Mouse (Mus musculus) forebrain, postnatal 0 days (tissue): ENCODE measurements around the gene March9. TPM values are rescaled to one million over a fixed set of nuclear protein-coding genes. Genes with fewer than 3 reads are reported as not detected.

ENCODE experiments used
- ATAC-seq: fragments of 200-750 bp; cut with Nextera tagmentation; 2 replicates; pipeline ENCODE4 v1.8.0; 2017; ENCODE audit warnings: mild to moderate bottlenecking, moderate library complexity
- DNase-seq: peaks from one replicate; pipeline ENCODE4 v3.0.0-alpha.2; 2015
- H3K27ac ChIP-seq: fragments of 300-500 bp; sonication (generic); 2 replicates; pipeline ENCODE4 v1.5.1; 2014; ENCODE audit warnings: low read depth, mild to moderate bottlenecking, antibody characterized with exemption, low read length, moderate library complexity, mixed read lengths
- H3K27me3 ChIP-seq: fragments of 300-500 bp; sonication (generic); 2 replicates; pipeline ENCODE4 v1.6.1; 2014; ENCODE audit warnings: mild to moderate bottlenecking, low read length, mixed read lengths; ENCODE audit not compliant: insufficient read depth
- H3K36me3 ChIP-seq: fragments of 300-500 bp; sonication (generic); 2 replicates; pipeline ENCODE4 v1.6.1; 2014; ENCODE audit warnings: mild to moderate bottlenecking, moderate library complexity; ENCODE audit not compliant: insufficient read depth
- H3K4me1 ChIP-seq: fragments of 300-500 bp; sonication (generic); 2 replicates; pipeline ENCODE4 v1.6.1; 2014; ENCODE audit warnings: antibody characterized with exemption; ENCODE audit not compliant: insufficient read depth
- H3K4me2 ChIP-seq: fragments of 300-500 bp; sonication (generic); 2 replicates; pipeline ENCODE4 v1.6.1; 2014; ENCODE audit warnings: low read depth, mild to moderate bottlenecking, moderate library complexity
- H3K4me3 ChIP-seq: fragments of 300-500 bp; sonication (generic); 2 replicates; pipeline ENCODE4 v1.5.1; 2014; ENCODE audit warnings: low read depth, low read length, mixed read lengths
- H3K9ac ChIP-seq: fragments of 300-500 bp; sonication (generic); 2 replicates; pipeline ENCODE4 v1.6.1; 2014; ENCODE audit warnings: mild to moderate bottlenecking
- H3K9me3 ChIP-seq: fragments of 300-500 bp; sonication (generic); 2 replicates; pipeline ENCODE4 v1.6.1; 2016; ENCODE audit warnings: low read length
- CTCF ChIP-seq: sonication (generic); IDR thresholded peaks from 2 replicates; pipeline ENCODE4 v1.5.1; 2016; ENCODE audit warnings: antibody characterized with exemption, control low read depth, low read depth
- WGBS: fragments of 180-500 bp; shearing (Covaris S2); extraction: QIAGEN DNeasy Blood & Tissue Kit; methylation state at CpG from one replicate; pipeline ENCODE4 v1.1.7; 2014; 5-methylcytosine and 5-hydroxymethylcytosine counted together
- polyA plus RNA-seq: library from polyadenylated mRNA; unstranded; fragments of >200 nt; fragmentation: Nextera tagmentation; extraction: Ambion mirVana; gene quantifications from 2 replicates; pipeline ENCODE4 v1.2.1, GENCODE M21; 2015
- total RNA-seq: library from RNA; depleted of rRNA; stranded (reverse); fragments of >200 nt; gene quantifications from 2 replicates; pipeline ENCODE4 v1.2.3, GENCODE M21; 2014

Gene March9
- total and polyA plus RNA-seq, 2 experiments from 2014 or later: 7.9 to 75.8 TPM

DNA sequence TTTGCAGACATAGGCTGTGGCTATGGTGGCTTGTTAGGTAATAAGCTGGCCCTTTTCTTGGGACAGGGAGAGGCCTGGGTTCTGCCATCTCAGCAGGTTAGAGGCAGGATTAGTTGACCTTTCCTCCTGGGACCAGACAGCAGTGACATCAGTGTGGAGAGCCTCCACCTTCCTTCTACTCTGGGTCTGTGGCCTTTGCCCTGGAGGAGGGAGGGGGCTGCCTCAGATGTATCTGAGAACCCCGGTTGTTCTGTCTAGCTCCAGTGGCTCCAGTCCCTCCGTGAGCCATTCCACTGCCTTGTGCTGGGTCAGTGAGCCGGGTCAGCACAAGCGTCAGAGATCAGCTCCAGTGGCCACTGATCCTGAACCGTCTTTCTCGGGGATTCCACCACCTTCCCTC lies 16.8 kb downstream of the March9 start:
- DNase-seq: no peak
- no peak overlapping the region for H3K9ac ChIP-seq
- no peak overlapping the region for H3K4me3 ChIP-seq
- whole genome bisulfite sequencing: 87% methylated on average over 6 of the region's 6 CpGs
- peaks cover 6% of the 10 kb centered on the region for H3K4me1 ChIP-seq
- no peak overlapping the region for H3K27ac ChIP-seq
- no peak for TF ChIP-seq CTCF
- no peaks in the 10 kb centered on the region for H3K9me3 ChIP-seq
- 0 out of 2 replicates have a peak, but pooled peaks cover 3% of the 10 kb centered on the region for H3K36me3 ChIP-seq
- no peak overlapping the region for H3K4me2 ChIP-seq
- H3K27me3 ChIP-seq: peaks cover 5% of the 10 kb centered on the region; the same call in 1 of the 2 replicates
- ATAC-seq: no peak

DNA sequence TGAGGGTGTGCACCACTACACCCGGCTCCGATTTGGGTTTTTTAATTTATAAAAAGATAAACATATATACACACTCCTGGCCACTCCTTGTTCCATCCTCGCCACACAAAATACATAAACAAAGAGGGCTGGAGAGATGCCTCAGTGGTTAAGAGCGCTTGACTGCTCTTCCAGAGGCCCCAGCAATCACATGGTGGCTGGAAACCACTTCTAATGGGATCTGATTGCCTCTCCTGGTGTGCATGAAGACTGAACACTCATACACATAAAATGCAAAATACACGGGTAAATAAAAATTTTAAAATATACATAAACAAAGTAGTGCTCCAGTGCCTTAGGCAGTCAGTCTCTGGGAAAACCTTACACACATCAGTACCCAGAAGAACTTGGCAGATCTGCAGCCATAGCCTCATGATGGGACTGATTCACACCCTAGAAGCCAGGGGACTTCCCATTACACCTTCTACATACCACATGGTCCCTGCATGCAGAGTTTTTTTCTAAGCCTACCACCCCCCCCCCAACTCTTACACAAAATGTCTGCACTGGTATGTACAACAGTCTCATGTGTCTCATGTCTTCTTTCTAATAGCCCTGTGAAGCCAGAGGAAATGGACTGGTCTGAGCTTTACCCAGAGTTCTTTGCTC lies 17.4 kb downstream of the March9 start:
- Histone ChIP-seq H3K9me3 (no peaks in the 10 kb centered on the region), H3K4me1 (peaks cover 6% of the 10 kb centered on the region), H3K9ac (peak overlapping the region; percentile 57), H3K27me3 (no peaks in the 10 kb centered on the region), H3K4me3 (peak overlapping the region; percentile 76), H3K4me2 (peak overlapping the region; percentile 97), H3K36me3 (0 out of 2 replicates have a peak, but pooled peaks cover 3% of the 10 kb centered on the region), H3K27ac (no peak overlapping the region)
- no peak for DNase-seq
- WGBS: 16% methylated on average over 5 of the region's 5 CpGs
- TF ChIP-seq CTCF: no peak
- no peak for ATAC-seq

DNA sequence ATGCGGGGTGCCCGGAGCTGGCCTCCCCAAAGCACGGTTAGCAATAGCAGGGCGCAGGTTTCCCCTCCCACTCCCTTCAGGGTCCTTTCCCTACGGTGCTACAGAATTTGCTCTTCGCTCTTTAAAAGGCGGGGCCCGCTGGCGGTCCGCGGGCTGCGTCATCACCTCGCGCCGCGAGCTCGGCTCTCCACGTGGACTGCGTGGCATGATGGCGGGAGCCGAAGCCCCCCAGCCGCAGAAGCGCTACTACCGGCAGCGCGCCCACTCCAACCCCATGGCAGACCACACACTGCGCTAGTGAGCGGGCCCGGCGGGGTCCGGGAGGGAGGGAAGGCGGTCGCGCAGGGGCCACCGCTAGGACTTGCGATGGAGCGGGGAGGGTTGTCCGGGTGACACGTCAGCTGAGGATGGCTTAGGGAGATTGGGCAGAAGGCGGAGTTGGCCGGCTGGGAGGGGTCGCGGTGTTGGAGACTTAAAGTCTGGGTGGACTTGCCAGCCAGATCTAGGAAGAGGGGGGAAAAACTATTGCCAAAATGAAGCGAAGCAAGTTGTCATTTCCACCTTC lies 18.1 kb downstream of the March9 start:
- Histone ChIP-seq H3K4me1 (peaks cover 6% of the 10 kb centered on the region), H3K27ac (no peak overlapping the region; the same call in 1 of the 2 replicates), H3K4me3 (peak overlapping the region; percentile 76), H3K9me3 (no peaks in the 10 kb centered on the region), H3K36me3 (0 out of 2 replicates have a peak, but pooled peaks cover 3% of the 10 kb centered on the region), H3K4me2 (peak overlapping the region; percentile 97), H3K9ac (peak overlapping the region; percentile 57), H3K27me3 (no peaks in the 10 kb centered on the region)
- DNase-seq (peak; percentile 96), ATAC-seq (peak; percentile 94)
- 1% methylated on average over 44 of the region's 44 CpGs for WGBS
- peak; percentile 17; the same call in 1 of the 2 replicates for TF ChIP-seq CTCF

DNA sequence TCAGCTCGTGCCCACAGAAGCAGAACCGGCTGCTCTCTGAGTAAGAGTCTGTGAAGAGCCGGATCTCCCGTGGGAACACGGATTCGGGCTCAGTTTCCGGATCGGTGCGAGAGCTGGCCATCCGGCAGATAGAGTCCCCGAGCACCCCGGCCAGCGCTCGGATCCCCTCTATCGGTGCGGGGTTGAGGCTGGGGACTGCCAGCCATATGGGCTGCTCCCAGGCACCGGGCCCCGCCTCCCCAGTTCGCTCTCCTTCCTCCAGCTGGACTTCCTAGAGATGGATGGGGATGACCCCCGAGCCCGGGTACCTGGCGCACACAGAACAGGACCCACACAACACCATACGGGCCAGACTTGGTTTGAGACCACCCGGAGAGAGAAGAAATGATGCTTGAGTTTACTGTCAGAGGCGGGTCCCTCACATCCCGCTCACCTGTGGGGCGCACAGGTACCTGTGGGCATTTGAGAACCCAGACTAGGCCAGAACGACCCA lies 18.7 kb downstream of the March9 start, which contains the start of the genes Mettl1 and Eef1akmt3:
Gene Mettl1 (plus strand): TSS at position 141 of the 493 bp plus-strand sequence.
Gene Eef1akmt3 (minus strand): TSS at position 240 of the 493 bp plus-strand sequence.
- peak within 1 kb of the TSS; percentile 76 for H3K4me3 ChIP-seq
- 0 out of 2 replicates have a peak, but pooled peaks cover 3% of the 10 kb centered on the region for H3K36me3 ChIP-seq
- no peak for TF ChIP-seq CTCF
- ATAC-seq (peak; percentile 55), DNase-seq (no peak)
- peak within 1 kb of the TSS; percentile 57 for H3K9ac ChIP-seq
- no peaks in the 10 kb centered on the region for H3K9me3 ChIP-seq
- H3K27ac ChIP-seq: no peak within 1 kb of the TSS; the same call in 1 of the 2 replicates
- under 1% methylated on average over 28 of the region's 28 CpGs for WGBS
- H3K4me1 ChIP-seq: peaks cover 6% of the 10 kb centered on the region
- peak within 1 kb of the TSS; percentile 97 for H3K4me2 ChIP-seq
- H3K27me3 ChIP-seq: no peaks in the 10 kb centered on the region

DNA sequence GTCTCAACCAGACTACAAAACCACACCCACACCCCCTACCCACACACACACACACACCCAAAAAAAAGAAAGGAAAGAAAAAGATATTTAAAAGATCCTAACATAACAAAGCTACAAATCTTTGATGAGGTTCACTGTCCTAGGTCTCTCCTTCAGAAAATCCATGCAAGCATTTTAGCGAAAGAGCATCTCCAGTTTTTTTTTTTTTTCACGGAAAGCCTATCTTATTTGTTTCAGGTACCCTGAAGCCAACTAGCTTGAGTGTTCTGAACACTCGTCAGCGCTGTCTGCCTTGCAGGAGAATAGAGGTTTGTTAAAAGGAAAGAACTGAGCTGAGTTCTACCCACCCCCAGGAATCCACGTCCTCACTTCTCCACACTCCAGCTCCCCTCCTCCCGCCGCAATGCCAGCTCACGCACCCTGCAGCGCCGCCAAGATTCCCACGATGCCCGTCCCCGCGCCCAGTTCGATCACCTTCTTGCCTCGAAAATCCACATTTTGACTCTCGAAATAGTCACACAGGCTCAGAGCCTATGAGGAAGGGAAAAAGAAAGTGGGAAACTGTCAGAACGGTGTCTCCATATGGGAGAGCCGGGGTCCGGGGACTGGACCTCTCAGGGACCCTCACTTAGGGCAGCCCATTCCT lies 19.3 kb downstream of the March9 start:
- whole genome bisulfite sequencing: under 1% methylated on average over 20 of the region's 20 CpGs
- TF ChIP-seq CTCF: no peak
- Histone ChIP-seq H3K4me2 (peak overlapping the region; percentile 97), H3K9me3 (no peaks in the 10 kb centered on the region), H3K27ac (no peak overlapping the region), H3K36me3 (0 out of 2 replicates have a peak, but pooled peaks cover 3% of the 10 kb centered on the region), H3K4me3 (peak overlapping the region; percentile 76), H3K4me1 (peaks cover 6% of the 10 kb centered on the region), H3K27me3 (no peaks in the 10 kb centered on the region), H3K9ac (peak overlapping the region; percentile 57)
- no peak for DNase-seq
- no peak; the same call in 1 of the 2 replicates for ATAC-seq

DNA sequence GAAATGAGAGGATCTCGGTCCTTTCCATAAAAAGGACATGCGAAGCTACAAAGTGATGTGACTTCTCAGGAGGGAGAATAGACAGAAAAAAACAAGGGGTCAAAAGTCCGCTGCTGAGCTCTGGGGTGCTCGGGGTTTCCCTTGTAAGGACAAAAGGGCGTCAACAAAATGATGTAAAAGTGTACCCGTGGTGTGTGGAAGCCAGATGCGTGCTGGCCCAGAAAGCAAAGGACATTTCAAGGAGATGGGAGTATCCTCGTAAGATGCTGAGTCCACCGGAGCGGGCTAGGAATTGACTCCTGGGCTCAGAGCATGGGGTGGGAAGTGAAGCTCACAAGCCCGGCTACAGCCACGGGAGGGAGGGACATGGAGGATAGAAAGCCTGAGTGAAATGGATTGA lies 22.3 kb downstream of the March9 start:
- ATAC-seq (no peak), DNase-seq (no peak)
- Histone ChIP-seq H3K4me2 (no peak overlapping the region), H3K4me3 (no peak overlapping the region), H3K36me3 (no peaks in the 10 kb centered on the region), H3K27me3 (no peaks in the 10 kb centered on the region), H3K9me3 (no peaks in the 10 kb centered on the region), H3K9ac (no peak overlapping the region), H3K4me1 (peaks cover 5% of the 10 kb centered on the region), H3K27ac (no peak overlapping the region)
- 71% methylated on average over 12 of the region's 12 CpGs for WGBS
- TF ChIP-seq CTCF: no peak

DNA sequence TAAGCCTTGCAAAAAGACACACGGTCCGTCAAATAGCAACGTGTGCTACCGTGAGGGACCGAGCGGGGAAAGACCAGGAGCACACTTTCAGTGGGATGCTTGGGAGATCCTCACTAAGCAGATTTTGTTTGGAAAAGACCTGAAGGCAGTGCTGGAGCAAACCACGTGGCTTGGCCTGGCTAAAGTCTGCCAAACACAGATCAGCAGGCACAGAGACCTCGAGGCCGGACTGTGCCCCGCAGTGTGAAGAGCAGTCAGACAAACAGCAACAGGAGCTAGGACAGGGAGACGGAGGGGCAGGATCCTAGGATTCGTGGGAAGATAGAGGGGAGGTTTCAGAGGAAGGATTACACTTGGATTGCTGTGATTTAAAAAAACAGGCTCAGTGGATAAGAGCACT lies 23.7 kb downstream of the March9 start:
- WGBS: 84% methylated on average over 12 of the region's 12 CpGs
- TF ChIP-seq CTCF: no peak
- Histone ChIP-seq H3K4me3 (no peak overlapping the region), H3K9me3 (no peaks in the 10 kb centered on the region), H3K27ac (no peak overlapping the region), H3K36me3 (no peaks in the 10 kb centered on the region), H3K27me3 (no peaks in the 10 kb centered on the region), H3K4me2 (no peak overlapping the region), H3K9ac (no peak overlapping the region), H3K4me1 (no peaks in the 10 kb centered on the region)
- DNase-seq (no peak), ATAC-seq (no peak)
